Mouse (Mus musculus) intestine, postnatal 0 days (tissue): ENCODE measurements around the gene Pcsk2. TPM values are rescaled to one million over a fixed set of nuclear protein-coding genes. Genes with fewer than 3 reads are reported as not detected.

Source experiments
- ATAC-seq: fragments of 200-750 bp; cut with Nextera tagmentation; 2 replicates; pipeline ENCODE4 v1.8.0; 2017; ENCODE audit warnings: mild to moderate bottlenecking, moderate TSS enrichment, moderate library complexity
- H3K27ac ChIP-seq: fragments of 300-500 bp; sonication (generic); 2 replicates; pipeline ENCODE4 v1.5.1; 2014; ENCODE audit warnings: mild to moderate bottlenecking, low read depth, low read length, moderate library complexity
- H3K27me3 ChIP-seq: fragments of 300-500 bp; sonication (generic); replicated peaks from 2 replicates; pipeline ENCODE4 v1.6.1; 2014; ENCODE audit warnings: low read length, mixed read lengths; ENCODE audit not compliant: control insufficient read depth, insufficient read depth
- H3K36me3 ChIP-seq: fragments of 300-500 bp; sonication (generic); 2 replicates; pipeline ENCODE4 v1.6.1; 2014; ENCODE audit warnings: mild to moderate bottlenecking, moderate library complexity; ENCODE audit not compliant: control insufficient read depth, insufficient read depth
- H3K4me1 ChIP-seq: fragments of 300-500 bp; sonication (generic); replicated peaks from 2 replicates; pipeline ENCODE4 v1.6.1; 2014; ENCODE audit warnings: antibody characterized with exemption, low read length, mixed read lengths; ENCODE audit not compliant: control insufficient read depth, insufficient read depth
- H3K4me2 ChIP-seq: fragments of 300-500 bp; sonication (generic); replicated peaks from 2 replicates; pipeline ENCODE4 v1.6.1; 2014; ENCODE audit warnings: low read depth, mild to moderate bottlenecking, moderate library complexity
- H3K4me3 ChIP-seq: fragments of 300-500 bp; sonication (generic); 2 replicates; pipeline ENCODE4 v1.5.1; 2014; ENCODE audit warnings: low read depth, low read length
- H3K9ac ChIP-seq: fragments of 300-500 bp; sonication (generic); 2 replicates; pipeline ENCODE4 v1.6.1; 2014; ENCODE audit warnings: mild to moderate bottlenecking, low read depth, low read length
- H3K9me3 ChIP-seq: fragments of 300-500 bp; sonication (generic); 2 replicates; pipeline ENCODE4 v1.6.1; 2016; ENCODE audit warnings: mixed run types; ENCODE audit not compliant: control insufficient read depth
- CTCF ChIP-seq: sonication (generic); IDR thresholded peaks from 2 replicates; pipeline ENCODE4 v1.5.1; 2016; ENCODE audit warnings: low read depth, mild to moderate bottlenecking, control low read depth, antibody characterized with exemption, moderate library complexity
- WGBS: fragments of 180-500 bp; shearing (Covaris S2); extraction: QIAGEN DNeasy Blood & Tissue Kit; methylation state at CpG from one replicate; pipeline ENCODE4 v1.1.7; 2014; 5-methylcytosine and 5-hydroxymethylcytosine counted together
- polyA plus RNA-seq: library from polyadenylated mRNA; unstranded; fragments of >200 nt; fragmentation: Nextera tagmentation; extraction: Ambion mirVana; gene quantifications from 2 replicates; pipeline ENCODE4 v1.2.1, GENCODE M21; 2015

The Pcsk2 gene
- polyA plus RNA-seq, 1 experiment from 2014 or later: 0.57 TPM

DNA sequence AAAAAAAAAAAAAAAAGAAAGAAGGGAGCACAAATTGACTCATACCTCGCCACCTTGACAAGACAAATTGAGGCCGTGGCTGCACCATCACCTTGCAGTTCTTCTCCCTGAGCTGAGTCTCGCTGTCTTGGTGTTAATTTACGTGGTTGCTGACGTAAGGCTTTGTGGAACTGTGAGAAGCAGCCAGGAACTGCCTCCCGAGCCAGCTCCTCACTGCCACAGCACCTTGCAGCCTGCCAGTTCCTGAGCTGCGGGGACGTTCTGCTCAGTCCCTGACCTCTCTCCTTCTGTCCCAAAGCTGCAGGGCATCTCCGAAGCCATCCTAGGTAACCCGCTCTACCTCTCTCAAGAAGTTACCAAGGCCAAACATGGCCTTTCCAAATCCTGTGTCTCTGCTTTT is 186.5 kb downstream of the Pcsk2 start:
- Histone ChIP-seq H3K36me3 (no peaks in the 10 kb centered on the region), H3K9ac (no peak overlapping the region), H3K4me1 (no peaks in the 10 kb centered on the region), H3K9me3 (no peaks in the 10 kb centered on the region), H3K4me3 (no peak overlapping the region), H3K4me2 (no peak overlapping the region), H3K27ac (no peak overlapping the region), H3K27me3 (no peaks in the 10 kb centered on the region)
- 79% methylated on average over 10 of the region's 10 CpGs for WGBS
- TF ChIP-seq CTCF: no peak
- no peak for ATAC-seq

DNA sequence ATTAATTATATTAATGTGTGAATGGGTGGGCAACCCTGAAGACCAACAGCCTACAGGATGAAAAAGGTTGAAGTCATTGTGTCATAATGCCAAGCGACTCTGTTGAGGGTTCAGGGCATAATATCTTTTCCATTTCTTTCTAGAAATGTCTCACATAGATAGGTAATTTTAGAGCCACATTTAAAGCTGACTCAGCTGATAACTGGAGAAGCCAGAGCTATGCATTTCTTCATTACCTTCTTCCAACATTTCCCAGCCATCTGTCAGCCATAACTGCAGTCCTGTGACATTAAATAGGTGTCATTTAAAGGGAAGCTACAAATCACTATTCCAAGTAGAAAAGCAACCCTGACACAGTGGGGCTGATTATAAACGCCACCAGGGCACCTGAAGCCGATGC is 189.5 kb downstream of the Pcsk2 start:
- H3K4me3 ChIP-seq: no peak overlapping the region
- no peak overlapping the region for H3K4me2 ChIP-seq
- no peak overlapping the region for H3K9ac ChIP-seq
- no peaks in the 10 kb centered on the region for H3K9me3 ChIP-seq
- no peak for TF ChIP-seq CTCF
- H3K27me3 ChIP-seq: no peaks in the 10 kb centered on the region
- no peaks in the 10 kb centered on the region for H3K36me3 ChIP-seq
- WGBS: 85% methylated on average over 3 of the region's 3 CpGs
- ATAC-seq: no peak
- no peaks in the 10 kb centered on the region for H3K4me1 ChIP-seq
- no peak overlapping the region for H3K27ac ChIP-seq

DNA sequence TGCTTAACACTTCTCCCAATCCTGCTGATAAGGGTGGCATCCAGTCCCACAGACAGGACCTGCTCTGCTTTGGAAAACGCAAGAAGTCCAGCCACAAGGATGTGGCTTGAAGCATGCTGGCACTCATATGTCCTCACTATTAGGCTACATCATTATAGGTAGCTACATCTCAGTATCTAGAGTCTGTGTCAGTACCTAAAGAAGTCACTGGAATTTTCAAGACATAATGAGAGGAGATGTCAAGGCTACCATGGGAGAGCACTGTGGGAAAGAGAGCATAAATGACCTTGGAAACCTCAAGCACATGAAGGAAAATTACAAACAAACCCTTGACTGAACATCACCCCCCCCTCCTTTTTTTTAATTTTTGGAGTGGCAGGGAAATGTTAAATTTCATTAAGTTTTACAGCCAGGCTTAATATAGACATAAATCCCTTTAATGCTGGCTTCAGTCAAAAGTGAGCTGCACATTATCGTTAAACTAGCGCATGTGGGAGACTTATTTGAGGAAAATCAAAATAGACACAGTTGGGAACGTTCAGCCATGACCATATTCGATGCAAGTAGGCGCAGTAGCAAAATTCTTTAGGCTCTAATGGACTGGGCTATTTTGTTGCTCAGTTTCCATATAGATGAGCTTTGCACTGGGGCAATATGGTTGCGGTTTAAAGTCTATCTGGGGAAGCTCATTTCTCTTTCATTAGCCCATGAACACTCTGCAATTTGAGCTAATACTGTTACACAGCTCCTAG is 193.7 kb downstream of the Pcsk2 start:
- Histone ChIP-seq H3K4me3 (no peak overlapping the region), H3K9ac (no peak overlapping the region), H3K9me3 (no peaks in the 10 kb centered on the region), H3K27me3 (no peaks in the 10 kb centered on the region), H3K4me1 (no peaks in the 10 kb centered on the region), H3K36me3 (no peaks in the 10 kb centered on the region), H3K4me2 (no peak overlapping the region), H3K27ac (no peak overlapping the region)
- ATAC-seq: no peak
- 87% methylated on average over 7 of the region's 7 CpGs for WGBS
- TF ChIP-seq CTCF: no peak

DNA sequence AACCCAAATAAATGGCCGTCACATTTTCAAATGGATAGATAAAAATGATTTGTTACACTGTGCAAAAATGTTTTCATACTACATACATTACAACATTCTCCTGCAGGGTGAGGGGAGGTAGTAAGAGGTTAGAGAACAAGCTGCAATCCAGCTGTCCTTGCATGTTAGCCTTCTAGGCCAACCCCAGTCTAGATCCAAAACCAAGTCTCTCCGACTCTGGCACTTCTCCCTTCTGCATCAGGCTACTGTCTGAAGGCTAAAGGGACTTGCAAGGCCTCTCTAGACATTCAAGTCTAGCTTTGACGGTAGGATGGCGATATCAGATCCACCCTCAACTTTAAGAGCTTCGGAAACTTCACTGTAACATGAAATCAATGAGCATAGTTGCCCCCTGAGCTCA is 196.5 kb downstream of the Pcsk2 start:
- Histone ChIP-seq H3K36me3 (no peaks in the 10 kb centered on the region), H3K4me2 (no peak overlapping the region), H3K9ac (no peak overlapping the region), H3K27me3 (no peaks in the 10 kb centered on the region), H3K4me1 (no peaks in the 10 kb centered on the region), H3K4me3 (no peak overlapping the region), H3K27ac (no peak overlapping the region), H3K9me3 (no peaks in the 10 kb centered on the region)
- ATAC-seq: no peak
- no peak for TF ChIP-seq CTCF
- 79% methylated on average over 5 of the region's 5 CpGs for WGBS

DNA sequence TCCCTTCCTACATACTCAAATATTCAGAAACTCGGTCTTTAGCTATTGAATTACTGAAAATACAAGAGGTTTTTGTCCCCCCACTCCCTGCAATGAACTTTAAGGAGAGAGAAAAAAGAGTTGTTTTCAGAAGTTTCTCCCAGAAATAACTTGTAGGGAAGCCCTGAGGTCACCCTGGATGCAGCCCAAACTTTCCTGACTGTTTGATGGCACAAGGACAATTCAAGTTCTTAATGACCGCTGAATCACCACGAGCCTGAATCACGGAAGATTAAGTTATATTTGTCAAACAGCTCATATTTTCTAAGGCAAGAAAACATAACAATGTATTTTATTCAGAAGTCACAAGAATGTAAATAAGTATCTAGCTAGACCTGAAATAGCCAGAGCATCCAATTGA is 197.1 kb downstream of the Pcsk2 start:
- Histone ChIP-seq H3K4me3 (no peak overlapping the region), H3K9ac (no peak overlapping the region), H3K4me1 (no peaks in the 10 kb centered on the region), H3K27me3 (no peaks in the 10 kb centered on the region), H3K36me3 (no peaks in the 10 kb centered on the region), H3K27ac (no peak overlapping the region), H3K9me3 (no peaks in the 10 kb centered on the region), H3K4me2 (no peak overlapping the region)
- WGBS: 71% methylated on average over 4 of the region's 4 CpGs
- no peak for ATAC-seq
- TF ChIP-seq CTCF: no peak

DNA sequence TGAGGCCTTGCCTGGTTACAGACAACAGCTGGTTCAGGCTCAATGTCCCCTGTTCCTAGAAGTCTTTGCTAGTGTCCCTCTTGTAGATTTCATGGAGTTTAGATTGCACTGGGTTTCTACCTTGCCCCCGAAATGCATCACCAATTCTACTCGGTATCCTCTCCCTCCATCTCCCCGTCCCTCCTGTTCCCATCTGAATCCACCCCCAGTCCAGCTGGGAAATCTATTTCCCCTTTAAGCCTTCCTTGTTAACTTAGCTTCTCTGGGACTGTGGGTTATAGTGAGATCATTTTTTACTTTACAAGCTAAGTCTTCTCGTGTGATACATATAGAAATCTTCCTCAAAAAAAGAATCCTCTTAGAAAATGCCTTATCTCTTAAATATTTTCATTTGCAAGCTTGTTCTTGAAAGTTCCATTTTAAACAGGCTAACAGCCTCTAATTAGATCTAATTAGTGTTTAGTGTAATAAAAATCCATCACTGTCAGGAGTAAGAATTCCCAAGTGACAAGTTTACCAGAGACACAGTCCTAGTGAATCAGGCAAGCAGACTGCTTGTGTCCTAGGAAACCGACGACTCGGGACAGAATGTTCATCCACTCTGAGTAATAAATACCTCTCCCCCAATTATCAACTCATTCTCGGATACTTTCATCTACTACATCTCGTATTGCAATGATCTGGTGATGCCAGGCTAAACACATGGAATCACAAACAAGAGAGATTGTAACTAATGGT is 206.3 kb downstream of the Pcsk2 start:
- ATAC-seq: no peak

More for the DNA sequence above, 206.3 kb downstream of the Pcsk2 start:
- no peak overlapping the region for H3K4me3 ChIP-seq
- H3K4me2 ChIP-seq: no peak overlapping the region
- no peaks in the 10 kb centered on the region for H3K9me3 ChIP-seq
- H3K9ac ChIP-seq: no peak overlapping the region
- no peaks in the 10 kb centered on the region for H3K36me3 ChIP-seq
- H3K27ac ChIP-seq: no peak overlapping the region
- 41% methylated on average over 9 of the region's 9 CpGs for WGBS
- no peak for TF ChIP-seq CTCF
- H3K4me1 ChIP-seq: no peaks in the 10 kb centered on the region
- no peaks in the 10 kb centered on the region for H3K27me3 ChIP-seq
